Mouse (Mus musculus): ENCODE data around the gene 1700113H08Rik.

Gene 1700113H08Rik

DNA sequence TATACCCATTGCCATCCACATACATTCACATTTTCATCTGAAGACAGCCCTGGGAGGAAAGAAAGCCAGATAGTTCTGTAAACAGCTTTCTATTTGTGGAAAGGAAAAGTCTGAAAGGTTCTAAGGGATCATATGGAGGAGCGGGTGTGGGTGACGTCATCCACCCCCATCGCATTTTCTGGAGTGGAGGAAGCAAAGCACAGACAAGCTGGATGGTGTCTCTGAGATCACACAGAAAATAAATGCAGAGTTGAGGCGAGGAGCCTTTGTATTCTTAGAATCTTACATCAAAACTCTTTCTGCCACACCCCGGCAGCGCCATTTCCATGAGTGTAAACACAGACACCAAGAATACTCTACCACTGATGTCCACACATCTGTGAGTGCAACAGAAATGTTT, 26.4 kb downstream of the 1700113H08Rik start:
- DNase-seq: peak; percentile 10

DNA sequence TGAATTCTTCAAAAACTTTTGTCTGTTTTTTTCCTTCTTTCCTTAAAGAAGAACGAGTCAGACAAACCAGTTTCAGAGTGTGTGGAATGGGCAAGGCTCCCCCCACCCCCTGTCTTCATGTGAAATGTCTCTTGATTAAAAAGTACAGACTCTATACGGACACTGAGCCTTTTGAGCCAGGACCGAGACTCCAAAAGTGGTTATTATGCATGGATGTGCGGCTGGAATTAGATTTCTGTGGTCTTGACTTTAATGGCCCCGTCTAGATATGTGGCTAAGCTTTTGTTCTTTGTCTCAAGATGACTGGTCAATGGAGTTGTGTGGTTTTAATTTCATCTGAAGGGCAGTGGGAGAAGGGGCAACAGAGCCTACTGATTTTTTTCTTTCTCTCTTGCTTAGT, 29.8 kb downstream of the 1700113H08Rik start:
- DNase-seq: no peak

DNA sequence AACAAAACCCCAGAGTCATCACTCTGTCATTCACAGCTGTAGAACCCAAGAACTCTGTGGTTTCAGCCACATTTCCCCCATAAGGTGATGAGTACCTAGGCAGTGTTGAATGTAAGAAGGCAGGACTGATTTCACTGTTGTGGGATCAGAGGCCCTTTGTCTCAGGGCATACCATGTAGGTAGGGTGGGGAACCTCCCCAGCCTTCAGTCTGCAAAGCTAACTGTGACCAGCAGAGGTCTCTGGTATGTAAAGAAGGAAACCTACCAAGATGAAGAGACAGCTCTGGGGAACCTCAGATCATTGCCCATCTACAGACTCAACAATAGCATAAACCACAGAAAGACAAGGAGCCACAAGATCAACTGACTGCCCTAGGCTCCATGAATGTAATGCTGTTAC, 36.4 kb downstream of the 1700113H08Rik start:
- DNase-seq: peak; percentile 6

DNA sequence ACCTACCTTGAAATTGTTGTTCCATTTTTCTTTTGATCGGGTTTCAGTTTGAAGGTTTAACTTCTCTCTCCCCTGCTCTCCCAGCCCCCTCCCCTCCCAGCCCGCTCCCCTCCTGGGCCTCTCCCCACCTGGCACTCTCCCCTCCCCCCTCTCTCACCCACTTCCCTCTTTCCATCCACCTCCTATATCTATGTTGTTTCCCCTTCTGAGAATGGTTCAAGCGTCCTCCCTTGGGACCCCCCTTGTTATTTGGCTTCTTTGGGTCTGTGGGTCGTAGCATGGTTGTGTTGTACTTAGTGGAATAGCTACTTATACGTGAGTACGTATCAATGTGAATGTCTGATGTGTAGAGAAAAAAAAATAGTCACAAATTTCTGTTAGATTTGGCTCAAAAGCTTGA, 40.9 kb downstream of the 1700113H08Rik start:
- DNase-seq: no peak

DNA sequence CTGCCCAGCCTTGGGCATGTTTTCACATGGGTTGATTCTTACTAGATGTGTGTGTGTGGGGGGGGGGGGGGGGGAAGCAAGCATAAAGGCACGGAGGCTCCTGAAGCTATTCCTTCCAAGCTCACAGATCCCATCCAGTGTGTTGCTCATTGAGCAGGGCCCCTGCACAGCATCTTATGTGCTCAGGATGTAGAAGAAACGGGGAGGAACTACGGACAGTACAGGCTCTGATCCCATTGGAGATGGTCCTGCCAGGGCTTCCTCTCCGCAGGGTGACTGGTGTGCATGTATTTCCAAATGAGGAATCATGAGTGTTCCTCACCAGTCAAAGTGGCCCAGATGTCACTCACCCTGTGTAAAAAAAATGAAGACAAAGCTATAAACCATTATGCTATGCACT, 42.8 kb downstream of the 1700113H08Rik start:
- DNase-seq: no peak

DNA sequence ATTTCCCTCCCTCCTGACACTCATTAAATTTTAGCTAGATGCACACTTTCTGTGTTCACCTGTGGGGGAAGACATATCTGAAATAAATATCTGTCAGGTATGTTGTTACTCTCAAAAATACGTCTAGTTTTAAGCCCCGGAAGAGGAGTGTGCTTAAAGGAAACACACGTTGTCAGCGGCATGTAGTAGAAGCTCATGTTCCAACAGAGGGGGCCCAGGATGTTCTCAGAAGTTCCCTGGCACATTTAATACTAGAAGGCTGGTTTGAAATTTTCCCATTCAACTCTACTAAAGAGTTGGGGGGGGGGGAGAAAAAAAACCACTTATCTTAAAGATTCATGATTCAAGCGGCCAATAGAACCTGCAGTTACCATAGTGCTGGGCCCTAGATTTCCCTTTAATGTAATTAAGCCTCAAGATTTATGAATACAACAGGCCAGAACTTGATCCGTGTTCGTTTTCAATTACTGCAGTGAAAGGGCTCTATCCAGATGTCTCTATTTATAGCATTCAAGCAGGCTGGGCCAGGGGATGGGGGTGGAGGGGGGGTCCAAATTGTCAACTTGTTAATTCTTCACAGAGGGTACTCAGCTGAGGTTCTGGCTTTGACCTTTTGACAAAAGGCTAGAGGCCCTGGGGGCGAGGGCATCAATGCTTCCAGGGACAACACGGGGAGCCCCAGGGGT, 43.6 kb downstream of the 1700113H08Rik start:
- no peak for DNase-seq

DNA sequence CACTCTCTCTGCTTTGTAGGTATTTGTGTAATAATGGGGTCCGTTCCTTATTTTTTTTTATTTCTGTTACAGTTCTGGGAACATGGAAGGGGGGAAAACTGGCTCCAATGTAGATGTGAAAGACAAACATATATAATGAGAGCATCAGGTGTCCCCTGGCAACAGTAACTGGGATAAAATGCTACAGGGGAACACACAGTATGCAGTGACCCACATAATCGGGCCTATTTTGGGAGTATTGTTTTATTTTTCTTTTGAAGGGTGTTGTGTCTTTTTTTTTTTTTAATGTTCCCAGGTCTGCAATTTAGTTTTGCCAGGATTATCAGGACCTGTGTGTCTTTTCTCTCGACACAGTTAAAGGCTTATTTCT, 44.1 kb downstream of the 1700113H08Rik start:
- no peak for DNase-seq

DNA sequence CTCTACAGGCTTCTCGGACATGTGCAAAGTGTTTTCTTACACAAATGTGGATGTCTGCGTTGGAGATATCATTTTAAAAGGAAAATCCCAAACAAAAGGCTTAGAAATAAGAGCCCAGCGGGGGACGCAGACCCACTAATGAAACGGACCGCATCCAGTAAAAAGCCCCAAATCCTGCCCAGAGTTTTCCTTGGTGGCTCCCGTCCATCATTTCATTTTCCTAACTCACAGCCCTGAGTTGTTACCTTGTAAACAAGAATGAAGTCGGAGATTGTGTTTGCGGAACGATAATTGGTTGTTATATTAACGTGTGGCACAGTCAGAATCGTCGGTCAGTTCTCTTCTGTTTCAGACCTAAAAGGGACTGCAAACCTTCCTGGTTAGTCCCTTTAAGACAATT, 44.6 kb downstream of the 1700113H08Rik start:
- no peak for DNase-seq

DNA sequence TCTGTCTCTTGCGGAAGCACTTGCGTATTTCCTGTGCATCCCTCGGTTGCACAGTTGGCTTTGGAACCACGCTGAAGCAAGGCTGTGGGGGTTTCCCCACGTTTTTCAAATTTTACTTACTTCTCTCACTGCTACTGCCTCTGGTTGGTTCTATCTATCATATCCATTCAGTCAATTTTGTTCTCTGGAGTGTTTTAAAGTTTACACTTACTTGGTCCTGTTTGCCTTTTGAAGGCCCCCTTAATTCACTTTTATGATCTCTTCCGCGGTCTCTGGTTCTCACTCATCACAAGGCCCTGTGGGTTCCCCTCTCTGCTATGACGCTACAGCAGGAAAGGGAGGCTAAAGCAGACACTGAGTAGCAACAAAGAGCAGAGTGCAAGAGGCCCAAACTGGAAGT, 45.4 kb downstream of the 1700113H08Rik start:
- no peak for DNase-seq

DNA sequence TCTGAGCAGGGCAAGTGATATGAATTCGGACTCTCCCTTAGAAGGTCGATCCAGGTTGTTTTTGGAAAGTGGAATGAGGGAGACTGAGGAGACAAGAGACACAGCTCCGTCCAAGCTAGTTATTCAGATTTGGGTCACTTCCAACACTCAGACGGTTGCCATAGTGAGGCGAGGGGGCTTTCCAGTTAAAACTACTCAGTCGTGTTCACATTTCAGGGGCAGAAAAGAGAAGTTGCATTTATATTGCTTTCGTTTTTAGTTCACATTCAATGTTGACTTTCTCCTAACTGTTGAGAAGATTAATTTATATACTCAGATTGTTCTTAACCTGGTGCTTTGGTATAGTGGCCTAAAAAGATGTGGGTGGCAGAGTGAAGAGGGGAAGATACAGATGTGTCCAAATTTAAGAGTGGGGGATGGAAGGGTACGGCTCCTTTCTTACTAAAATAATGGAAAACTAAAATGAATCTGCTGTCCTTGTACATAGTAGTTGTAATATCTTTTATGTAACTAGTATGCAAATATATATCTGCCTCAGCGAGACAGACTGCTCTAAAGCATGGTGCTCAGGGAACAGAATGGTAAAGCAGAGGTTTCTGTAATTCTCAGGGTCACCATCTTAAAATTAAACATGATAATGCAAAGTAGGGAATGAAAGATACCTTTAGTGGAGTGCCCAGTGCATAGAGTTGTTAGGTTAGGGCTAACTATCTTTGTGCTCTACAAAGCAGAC, 49.9 kb downstream of the 1700113H08Rik start:
- DNase-seq: no peak

DNA sequence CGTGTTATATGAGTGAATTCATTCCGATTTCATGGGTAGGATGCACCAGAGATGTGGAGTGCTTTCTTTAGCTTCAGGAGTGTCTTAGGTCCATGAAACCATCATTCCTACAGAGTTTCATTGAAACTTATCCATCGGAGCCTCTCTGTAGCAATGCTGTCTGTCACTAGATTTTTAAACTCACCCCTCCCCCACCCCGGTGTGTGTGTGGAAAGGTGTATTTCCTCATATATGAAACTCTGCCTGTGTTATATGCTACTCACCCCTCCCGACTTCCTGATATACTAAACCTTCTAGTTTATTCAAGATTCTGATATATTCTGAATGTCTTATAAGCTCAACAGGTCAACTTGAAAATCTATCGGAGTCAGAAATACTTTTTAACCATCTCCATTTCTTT, 50.5 kb downstream of the 1700113H08Rik start:
- no peak for DNase-seq

DNA sequence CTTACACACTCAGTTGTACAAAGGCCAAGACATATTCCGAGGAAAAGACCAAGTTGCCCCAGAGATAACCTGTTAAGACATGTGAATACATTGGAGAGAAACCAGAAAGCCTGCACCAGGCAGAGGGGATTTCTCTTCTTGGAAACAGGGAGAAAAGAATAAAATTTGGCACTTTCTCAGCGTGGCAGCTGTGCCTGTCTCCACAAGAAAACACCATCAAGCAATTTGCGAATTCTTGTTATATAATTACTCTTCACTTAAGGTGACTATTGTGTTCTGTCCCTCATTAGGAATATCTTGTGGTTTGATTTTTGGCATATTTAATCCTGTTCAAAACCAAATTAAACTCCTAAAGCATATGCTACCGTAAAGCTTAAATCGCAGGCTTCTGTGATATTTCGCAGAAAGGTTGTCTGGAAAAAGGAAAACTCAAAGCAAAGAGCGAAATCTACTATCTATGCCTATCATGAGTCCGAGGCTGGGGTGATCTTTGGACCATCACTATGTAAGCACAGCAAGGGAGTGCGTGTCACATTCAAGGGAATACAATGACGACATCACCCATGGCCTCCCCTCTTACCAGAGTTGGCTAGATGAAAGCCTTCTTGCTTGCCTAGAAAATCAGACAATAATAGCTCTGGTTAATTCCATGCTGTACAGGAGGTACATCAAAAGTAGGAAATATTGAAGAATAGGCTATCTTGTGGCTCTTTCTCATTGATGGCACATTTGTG, 51.4 kb downstream of the 1700113H08Rik start:
- DNase-seq: no peak

DNA sequence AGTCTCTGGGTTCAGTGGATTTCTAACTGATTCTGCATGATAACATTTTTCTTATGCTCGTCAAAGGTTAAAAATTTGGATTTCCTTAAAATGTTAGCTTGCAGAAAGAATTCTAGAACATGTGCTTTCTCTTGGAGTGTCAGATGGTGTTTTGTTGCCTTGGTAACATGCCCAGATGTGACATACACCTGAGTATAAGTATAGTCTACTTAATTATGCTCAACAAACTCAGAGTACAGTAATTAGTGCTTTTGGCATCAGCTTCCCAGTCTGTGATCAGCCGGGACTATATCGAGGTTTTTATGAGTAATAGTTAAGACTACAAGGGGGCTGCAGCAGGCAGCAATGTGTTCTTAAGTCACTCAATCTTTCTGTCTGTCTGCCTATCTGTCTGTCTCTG, 53.1 kb downstream of the 1700113H08Rik start:
- no peak for DNase-seq

DNA sequence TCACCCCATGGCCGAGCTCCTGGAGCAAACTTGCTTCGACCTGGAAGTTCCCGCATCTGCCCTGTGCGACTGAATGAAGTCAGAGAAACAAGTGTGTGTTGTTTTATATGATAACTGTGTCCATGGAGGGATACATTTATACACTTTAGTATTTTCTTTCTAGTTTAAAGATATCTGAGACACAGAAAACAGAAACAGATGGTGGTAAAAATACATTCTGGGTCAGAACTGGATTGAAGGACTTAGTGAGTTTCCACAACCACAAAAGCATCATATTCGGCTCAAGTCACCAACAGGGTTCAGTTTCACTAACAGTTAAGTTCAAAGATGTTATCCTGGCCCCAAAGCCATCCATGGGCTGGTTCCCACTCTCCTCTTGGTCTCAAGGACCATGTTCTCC, 67.2 kb downstream of the 1700113H08Rik start:
- DNase-seq: no peak

DNA sequence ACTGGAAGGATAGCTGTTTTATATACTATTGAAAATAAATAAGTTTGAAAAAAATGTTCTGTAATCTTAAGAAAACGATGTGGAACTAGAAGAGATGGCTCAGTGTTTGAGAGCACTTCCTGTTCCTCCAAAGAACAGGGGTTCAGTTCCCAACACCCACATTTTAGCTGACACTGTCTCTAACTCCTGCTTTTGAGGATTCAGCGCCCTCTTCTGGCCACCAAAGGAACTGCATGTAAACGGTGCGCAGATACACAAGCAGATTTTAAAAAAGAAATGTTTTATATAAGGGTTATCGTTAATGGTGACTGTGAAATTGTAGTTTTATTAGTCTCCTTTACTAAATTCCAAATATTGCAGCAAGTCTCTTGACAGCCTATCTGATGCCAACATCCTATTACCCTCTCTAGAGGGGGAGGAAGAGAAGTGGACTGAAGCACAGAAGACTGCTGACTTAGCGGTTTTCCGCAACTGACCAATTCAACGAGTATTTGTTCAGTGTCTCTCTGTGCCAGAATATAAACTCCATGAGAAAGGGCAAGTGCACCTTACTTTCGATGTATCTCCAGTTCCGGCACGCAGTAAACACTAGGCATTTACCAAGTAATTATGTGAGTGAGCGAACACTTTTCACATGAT, 68.5 kb downstream of the 1700113H08Rik start:
- no peak for DNase-seq

DNA sequence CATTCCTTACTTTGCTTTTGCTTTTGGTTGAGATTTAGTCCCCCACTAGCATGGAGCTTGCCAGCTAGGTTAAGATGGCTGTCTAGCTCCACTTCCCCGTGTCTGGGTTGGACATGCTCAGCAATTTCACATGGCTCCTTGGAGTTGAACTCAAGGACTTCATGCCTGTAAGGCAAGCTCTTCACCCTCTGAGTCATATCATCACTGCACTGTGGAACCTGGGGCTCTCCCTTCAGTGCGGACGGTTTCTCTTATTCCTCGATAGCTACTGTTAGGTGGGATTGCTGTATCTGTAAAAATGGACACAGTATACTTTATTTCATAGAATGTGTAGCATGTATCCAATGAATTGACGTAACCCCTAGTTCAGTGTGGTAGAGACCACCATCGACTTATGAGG, 93.2 kb downstream of the 1700113H08Rik start:
- no peak for DNase-seq

DNA sequence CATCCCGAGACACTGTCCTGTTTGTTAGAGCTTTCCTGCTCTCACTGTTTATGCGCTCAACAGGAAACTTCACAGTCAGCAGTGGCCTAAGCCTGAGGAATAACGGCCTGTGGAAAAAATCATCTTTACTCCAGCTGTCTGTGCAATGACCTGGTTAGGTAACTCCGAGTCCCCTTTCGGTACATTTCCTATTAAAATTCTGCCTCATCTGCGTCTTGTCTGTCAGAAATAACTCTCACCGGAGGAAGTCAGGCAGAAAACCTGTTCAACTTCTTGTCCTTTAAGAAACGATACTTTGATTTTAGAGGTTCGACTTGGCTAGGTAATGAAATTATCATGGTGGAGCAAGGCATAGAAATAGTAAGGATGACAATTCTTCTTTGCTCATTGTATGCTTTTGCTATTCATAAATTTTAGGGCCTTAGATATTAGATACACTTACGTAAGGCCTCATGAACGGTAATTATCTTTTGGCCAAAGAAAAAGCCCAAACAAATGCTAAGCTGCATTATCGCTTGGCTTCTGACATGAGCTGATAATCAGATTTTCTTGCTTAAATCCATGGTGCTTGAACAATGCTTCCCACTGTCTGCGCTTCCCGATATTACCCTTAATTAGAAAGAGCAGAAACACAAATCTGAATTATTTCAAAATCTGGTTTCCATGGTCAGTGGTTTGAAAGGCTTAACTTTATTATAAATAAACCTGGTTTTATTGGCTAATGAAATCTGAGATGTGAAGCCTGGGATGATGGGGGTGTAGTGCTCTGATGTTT, 96.1 kb downstream of the 1700113H08Rik start:
- no peak for DNase-seq

DNA sequence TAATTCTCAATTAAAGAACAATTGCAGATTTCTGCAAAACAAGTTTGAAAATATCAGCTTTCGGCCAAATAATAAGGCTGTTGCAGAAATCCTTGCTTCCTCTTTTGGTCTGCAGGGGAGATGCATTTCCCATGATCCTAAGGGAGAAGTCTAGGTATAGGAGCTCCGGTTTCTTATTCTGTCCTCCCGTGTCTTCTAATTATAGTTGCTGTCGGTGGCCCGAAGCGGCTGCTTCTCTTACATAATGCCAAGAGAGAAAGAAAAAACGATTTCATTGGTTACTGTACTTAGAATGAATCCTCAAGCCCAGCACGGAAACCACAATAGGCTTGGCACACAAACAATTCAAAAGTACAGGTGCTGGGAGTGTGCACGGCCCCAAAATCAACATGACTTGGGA, 101.9 kb downstream of the 1700113H08Rik start:
- no peak for DNase-seq

DNA sequence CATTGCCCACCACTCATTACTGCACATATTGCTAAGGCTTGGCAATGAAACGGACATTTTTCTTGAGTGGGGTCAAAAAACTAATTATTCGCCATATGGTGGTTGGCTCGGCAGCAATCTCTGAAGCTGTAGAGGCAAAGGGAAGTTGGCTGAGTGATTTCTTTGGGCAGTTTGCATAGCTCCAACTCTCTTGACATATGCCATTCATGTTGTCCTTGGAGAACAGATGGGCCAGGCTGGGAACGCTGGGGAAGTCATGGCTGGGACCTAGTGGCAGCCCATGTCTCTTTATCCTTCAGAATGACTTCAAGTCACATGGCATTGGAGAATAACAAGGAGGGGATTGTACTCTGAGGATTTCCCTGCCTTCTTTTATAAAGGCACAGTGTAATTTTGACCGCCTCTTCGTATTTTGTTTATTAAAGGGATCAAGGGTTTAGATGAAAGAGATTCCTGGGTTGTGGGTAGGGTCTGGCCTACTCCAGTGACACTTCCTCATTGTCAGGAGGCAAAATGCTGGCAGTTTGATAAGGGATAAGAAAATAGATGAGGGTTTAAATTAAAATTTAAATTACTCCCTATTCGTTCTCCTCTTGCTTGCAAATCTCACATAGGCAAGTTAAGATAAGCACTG, 138.4 kb downstream of the 1700113H08Rik start:
- DNase-seq: no peak

DNA sequence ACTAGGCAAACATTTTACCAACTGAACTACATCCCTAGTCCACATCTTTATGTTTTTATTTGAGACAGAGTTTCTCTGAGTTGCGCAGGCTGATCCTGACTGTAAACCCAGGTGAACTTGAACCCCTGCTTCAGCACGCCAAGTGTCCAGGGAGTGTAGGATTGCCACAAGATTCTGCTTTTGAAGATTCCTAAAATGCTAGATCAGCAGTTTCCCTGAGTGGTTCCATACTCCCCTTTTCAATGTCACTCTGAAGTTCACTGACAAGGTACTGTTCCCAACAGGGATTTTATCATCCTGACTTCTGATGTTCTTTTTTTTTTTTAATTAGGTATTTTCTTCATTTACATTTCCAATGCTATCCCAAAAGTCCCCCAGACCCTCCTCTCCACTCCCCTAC, 140.9 kb downstream of the 1700113H08Rik start:
- no peak for DNase-seq

DNA sequence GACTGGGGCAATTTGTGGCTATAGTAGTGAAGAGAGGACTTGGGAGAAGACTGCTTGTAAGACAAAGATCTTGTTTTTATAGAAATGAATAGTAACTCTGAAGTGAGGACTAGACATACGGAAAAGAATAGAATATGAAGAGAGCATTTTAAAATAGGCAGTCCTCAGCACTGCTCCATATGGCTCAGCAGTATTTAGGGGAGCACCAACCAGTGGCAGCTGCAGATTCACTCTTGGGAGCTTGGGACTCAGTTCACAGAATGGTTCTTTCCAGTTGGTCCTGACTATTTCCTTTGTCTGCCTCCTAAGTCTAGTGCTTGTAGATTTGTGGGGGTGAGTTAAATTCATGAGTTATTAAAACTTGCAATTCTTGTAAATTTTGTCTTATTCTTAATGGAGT, 151.6 kb downstream of the 1700113H08Rik start:
- no peak for DNase-seq

DNA sequence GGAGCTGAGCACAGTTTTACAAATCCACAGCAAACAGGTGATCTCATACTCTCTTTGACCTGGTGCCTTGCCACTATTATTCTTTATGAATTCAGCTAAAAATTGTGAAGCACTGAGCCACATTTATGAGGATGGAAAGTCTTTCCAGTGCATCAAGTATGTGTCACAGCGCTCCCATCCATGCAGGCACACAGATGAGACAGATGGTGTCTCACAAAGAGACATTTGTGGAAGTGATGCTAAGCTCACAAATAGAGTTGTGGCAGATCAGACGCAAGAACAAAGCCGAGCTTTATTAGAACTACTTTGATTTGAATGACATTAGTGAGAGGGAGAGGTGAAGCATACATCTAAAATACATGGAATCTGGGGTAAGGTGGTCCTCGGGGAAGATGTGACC, 153.2 kb downstream of the 1700113H08Rik start:
- no peak for DNase-seq

Data from lung, postnatal 10 days (tissue).